Mouse (Mus musculus): Measurements from ENCODE around the gene Ctnnd1.

GRCm38 (mm10) chr2:84581208-84581607 lies 69.4 kb downstream of the Ctnnd1 start:
- TF ChIP-seq CTCF (IDR thresholded peaks at IDR 0.05; ENCODE audit: control insufficient read depth, insufficient read depth, insufficient read length) (no peak), MAX (IDR thresholded peaks at IDR 0.05) (no peak), FOSL1 (IDR thresholded peaks at IDR 0.05; ENCODE audit: insufficient read depth, low read length, poor library complexity, severe bottlenecking) (no peak), MYOG (IDR thresholded peaks at IDR 0.05; ENCODE audit: control insufficient read depth, extremely low read depth, insufficient read length) (no peak)

All from C2C12 (cell line).